Mouse (Mus musculus) liver, postnatal 0 days (tissue): ENCODE measurements around the gene Srgap1. TPM values are rescaled to one million over a fixed set of nuclear protein-coding genes. Genes with fewer than 3 reads are reported as not detected.
A peak's percentile ranks its signal among the peaks of the same experiment; 100 is the strongest.

Source experiments
- ATAC-seq: fragments of 200-750 bp; cut with Nextera tagmentation; 2 replicates; pipeline ENCODE4 v1.8.0; 2017; ENCODE audit warnings: mild to moderate bottlenecking, moderate library complexity
- DNase-seq: peaks from one replicate; pipeline ENCODE4 v3.0.0-alpha.2; 2016
- H3K27ac ChIP-seq: fragments of 300-500 bp; sonication (generic); 2 replicates; pipeline ENCODE4 v1.5.1; 2014; ENCODE audit warnings: antibody characterized with exemption, moderate library complexity, mild to moderate bottlenecking, low read depth
- H3K27me3 ChIP-seq: fragments of 300-500 bp; sonication (generic); 2 replicates; pipeline ENCODE4 v1.6.1; 2014; ENCODE audit warnings: low read length, control low read depth, mixed read lengths; ENCODE audit not compliant: insufficient read depth
- H3K36me3 ChIP-seq: fragments of 300-500 bp; sonication (generic); replicated peaks from 2 replicates; pipeline ENCODE4 v1.6.1; 2014; ENCODE audit warnings: mild to moderate bottlenecking, control low read depth, low read length, moderate library complexity, mixed read lengths; ENCODE audit not compliant: insufficient read depth
- H3K4me1 ChIP-seq: fragments of 300-500 bp; sonication (generic); 2 replicates; pipeline ENCODE4 v1.6.1; 2014; ENCODE audit warnings: antibody characterized with exemption, mild to moderate bottlenecking, control low read depth; ENCODE audit not compliant: insufficient read depth
- H3K4me2 ChIP-seq: fragments of 300-500 bp; sonication (generic); 2 replicates; pipeline ENCODE4 v1.6.1; 2014; ENCODE audit warnings: low read depth, mild to moderate bottlenecking, low read length, moderate library complexity, mixed read lengths
- H3K4me3 ChIP-seq: fragments of 300-500 bp; sonication (generic); 2 replicates; pipeline ENCODE4 v1.5.1; 2014; ENCODE audit warnings: low read depth, low read length
- H3K9ac ChIP-seq: fragments of 300-500 bp; sonication (generic); replicated peaks from 2 replicates; pipeline ENCODE4 v1.6.1; 2014; ENCODE audit warnings: mild to moderate bottlenecking, moderate library complexity
- H3K9me3 ChIP-seq: fragments of 300-500 bp; sonication (generic); 2 replicates; pipeline ENCODE4 v1.6.1; 2016; ENCODE audit warnings: mild to moderate bottlenecking, control low read depth, low read length, mixed read lengths
- CTCF ChIP-seq: sonication (generic); IDR thresholded peaks from 2 replicates; pipeline ENCODE4 v1.5.1; 2016; ENCODE audit warnings: antibody characterized with exemption, low read depth
- EP300 ChIP-seq: IDR thresholded peaks from 2 replicates; pipeline ENCODE4 v1.6.1; 2016; ENCODE audit warnings: antibody characterized with exemption, low read depth, mild to moderate bottlenecking
- WGBS: fragments of 180-500 bp; shearing (Covaris S2); extraction: QIAGEN DNeasy Blood & Tissue Kit; methylation state at CpG from one replicate; pipeline ENCODE4 v1.1.7; 2014; ENCODE audit not compliant: insufficient replicate concordance; 5-methylcytosine and 5-hydroxymethylcytosine counted together
- polyA plus RNA-seq: library from polyadenylated mRNA; unstranded; fragments of >200 nt; fragmentation: Nextera tagmentation; extraction: Ambion mirVana; gene quantifications from 2 replicates; pipeline ENCODE4 v1.2.1, GENCODE M21; 2015

The Srgap1 gene
- polyA plus RNA-seq, 1 experiment from 2014 or later: 0.90 TPM

DNA sequence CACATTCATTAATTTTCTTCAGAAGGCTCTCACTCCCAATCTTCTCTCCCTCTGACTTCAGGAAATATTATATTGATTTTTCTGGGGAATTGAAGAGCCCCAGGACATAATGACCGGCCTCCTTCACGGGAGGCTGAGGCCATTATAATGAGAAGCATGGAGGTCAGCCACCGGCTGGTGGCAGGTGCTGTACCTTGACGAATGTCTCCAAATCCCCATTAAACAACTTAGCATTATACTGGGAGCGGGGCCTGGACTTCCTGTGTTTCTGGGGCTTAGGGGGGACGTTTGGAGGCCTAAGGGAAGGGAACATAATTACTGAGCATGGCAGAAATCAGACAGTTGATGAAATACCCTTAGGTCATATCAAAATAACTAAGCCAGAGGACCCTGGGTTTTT is 218.1 kb downstream of the Srgap1 start:
- 66% methylated on average over 6 of the region's 6 CpGs for WGBS
- Histone ChIP-seq H3K9ac (no peak overlapping the region), H3K27me3 (no peaks in the 10 kb centered on the region), H3K4me2 (no peak overlapping the region), H3K27ac (no peak overlapping the region), H3K36me3 (no peaks in the 10 kb centered on the region), H3K9me3 (no peaks in the 10 kb centered on the region), H3K4me1 (no peaks in the 10 kb centered on the region), H3K4me3 (no peak overlapping the region)
- ATAC-seq (no peak), DNase-seq (no peak)
- TF ChIP-seq EP300: no peak
- TF ChIP-seq CTCF: no peak

DNA sequence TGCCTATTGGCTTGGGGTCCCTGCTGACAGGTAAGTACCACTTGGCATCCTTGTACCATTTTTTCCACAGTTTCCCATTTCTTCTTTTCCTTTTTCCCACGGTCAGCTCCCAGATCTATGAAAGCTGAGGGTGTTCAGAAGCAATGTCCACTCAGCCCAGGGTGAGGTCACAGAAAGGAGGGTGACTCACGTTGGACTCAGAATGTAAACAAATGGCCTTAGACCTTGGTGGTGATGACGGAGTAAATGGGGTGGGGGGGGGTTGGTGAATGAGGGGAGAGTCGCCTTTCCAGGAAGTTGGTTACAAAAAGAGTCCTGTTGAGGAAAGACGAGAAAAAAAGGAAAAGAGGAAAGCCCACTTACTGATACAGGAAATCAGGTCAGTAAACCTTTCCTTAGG is 224.4 kb downstream of the Srgap1 start:
- Histone ChIP-seq H3K9me3 (no peaks in the 10 kb centered on the region), H3K27ac (no peak overlapping the region), H3K4me1 (no peaks in the 10 kb centered on the region), H3K27me3 (no peaks in the 10 kb centered on the region), H3K36me3 (no peaks in the 10 kb centered on the region), H3K9ac (no peak overlapping the region), H3K4me3 (no peak overlapping the region), H3K4me2 (no peak overlapping the region)
- no peak for DNase-seq
- TF ChIP-seq CTCF (no peak), EP300 (no peak)
- 49% methylated on average over 5 of the region's 5 CpGs for WGBS
- ATAC-seq: no peak

DNA sequence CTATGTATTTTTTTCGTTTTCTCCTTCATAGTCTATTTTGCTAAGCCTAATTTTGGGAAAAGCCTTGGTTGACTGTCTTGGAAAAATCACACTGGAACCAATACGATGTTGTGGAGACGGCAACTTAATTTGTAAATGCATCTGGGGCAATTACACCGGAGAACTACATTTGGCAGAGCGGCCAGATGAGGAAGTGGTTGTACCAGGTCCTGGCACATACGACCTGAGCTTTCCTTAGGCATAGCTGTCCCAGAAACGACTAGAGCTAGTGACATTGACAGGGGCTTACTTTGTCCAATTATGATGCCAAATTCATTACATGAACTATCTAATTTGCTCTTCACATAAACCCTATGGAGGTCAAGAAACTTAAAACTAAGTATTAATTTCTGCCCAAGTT is 226.3 kb downstream of the Srgap1 start:
- Histone ChIP-seq H3K27ac (no peak overlapping the region), H3K27me3 (no peaks in the 10 kb centered on the region), H3K36me3 (no peaks in the 10 kb centered on the region), H3K9me3 (no peaks in the 10 kb centered on the region), H3K9ac (no peak overlapping the region), H3K4me2 (no peak overlapping the region), H3K4me3 (no peak overlapping the region), H3K4me1 (no peaks in the 10 kb centered on the region)
- TF ChIP-seq EP300: no peak
- no peak for TF ChIP-seq CTCF
- no peak for DNase-seq
- 75% methylated on average over 7 of the region's 7 CpGs for WGBS
- no peak for ATAC-seq

DNA sequence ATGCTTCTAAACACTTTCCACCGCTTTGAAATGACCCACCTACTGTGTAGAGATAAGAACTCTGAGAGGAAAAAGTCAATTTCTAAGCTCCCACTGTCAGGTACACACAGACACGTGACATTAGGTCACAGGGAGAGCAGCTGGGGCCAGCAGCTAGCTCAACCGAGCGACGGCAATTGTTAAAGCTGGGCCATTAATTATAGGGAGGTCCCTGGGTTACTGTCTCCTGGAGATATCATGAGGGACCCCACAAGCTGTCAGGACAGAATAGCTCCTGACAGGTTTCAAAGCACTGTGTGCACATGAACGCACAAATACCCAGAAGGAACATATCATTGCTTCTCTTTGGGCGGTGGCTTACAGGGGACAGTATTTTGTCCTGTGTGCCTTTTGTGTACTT is 229.1 kb downstream of the Srgap1 start:
- ATAC-seq (no peak), DNase-seq (no peak)
- no peaks in the 10 kb centered on the region for H3K9me3 ChIP-seq
- no peaks in the 10 kb centered on the region for H3K27me3 ChIP-seq
- no peaks in the 10 kb centered on the region for H3K36me3 ChIP-seq
- H3K4me3 ChIP-seq: no peak overlapping the region
- H3K27ac ChIP-seq: no peak overlapping the region
- no peak overlapping the region for H3K4me2 ChIP-seq
- no peaks in the 10 kb centered on the region for H3K4me1 ChIP-seq
- 72% methylated on average over 7 of the region's 7 CpGs for WGBS
- TF ChIP-seq EP300 (no peak), CTCF (no peak)
- no peak overlapping the region for H3K9ac ChIP-seq

DNA sequence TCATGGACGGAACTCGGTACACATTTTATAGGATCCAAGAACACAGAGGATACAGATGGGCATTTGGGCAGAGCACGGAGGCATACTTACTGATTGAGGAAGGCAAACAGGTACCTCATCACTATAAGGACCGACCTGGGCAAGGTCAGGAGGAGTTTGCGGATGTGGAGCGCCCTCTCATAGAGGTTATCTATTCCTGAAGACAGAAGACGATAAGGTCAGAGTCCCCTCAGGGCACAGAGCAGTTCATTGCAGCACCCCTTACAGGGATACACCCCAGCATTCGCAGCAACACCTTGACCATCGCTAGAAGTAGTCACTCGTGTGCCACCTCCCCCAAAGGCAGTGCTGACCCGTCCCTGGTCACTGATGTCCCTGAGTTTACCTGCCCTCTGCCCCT is 239.3 kb downstream of the Srgap1 start:
- Histone ChIP-seq H3K27ac (no peak overlapping the region), H3K4me1 (no peaks in the 10 kb centered on the region), H3K27me3 (no peaks in the 10 kb centered on the region), H3K4me2 (no peak overlapping the region), H3K9me3 (no peaks in the 10 kb centered on the region), H3K36me3 (no peaks in the 10 kb centered on the region), H3K9ac (no peak overlapping the region), H3K4me3 (no peak overlapping the region)
- ATAC-seq: no peak
- DNase-seq: no peak
- no peak for TF ChIP-seq CTCF
- no peak for TF ChIP-seq EP300
- 82% methylated on average over 11 of the region's 11 CpGs for WGBS

DNA sequence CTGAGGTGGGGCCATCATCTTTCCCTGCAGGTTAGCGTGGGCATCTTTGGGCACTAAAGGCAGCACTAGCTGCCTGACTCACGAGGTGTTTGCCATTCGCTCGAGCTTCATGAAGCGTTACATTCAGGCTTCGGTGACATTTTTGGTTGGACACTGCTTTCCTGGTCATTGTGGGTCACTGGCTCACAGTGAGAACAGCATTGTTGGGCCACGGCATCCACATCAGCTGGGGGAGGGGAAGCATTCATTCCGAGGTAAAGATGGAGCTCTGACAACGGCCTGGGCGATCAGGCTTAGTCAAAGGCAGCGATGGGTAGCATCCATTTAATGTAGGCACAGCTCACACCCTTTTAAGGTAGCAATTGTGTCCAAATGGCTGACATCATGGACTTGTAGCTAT is 240.3 kb downstream of the Srgap1 start:
- H3K9me3 ChIP-seq: no peaks in the 10 kb centered on the region
- H3K9ac ChIP-seq: no peak overlapping the region
- ATAC-seq (no peak), DNase-seq (no peak)
- H3K4me1 ChIP-seq: no peaks in the 10 kb centered on the region
- no peak overlapping the region for H3K4me2 ChIP-seq
- TF ChIP-seq EP300 (no peak), CTCF (no peak)
- WGBS: 83% methylated on average over 11 of the region's 11 CpGs
- no peaks in the 10 kb centered on the region for H3K36me3 ChIP-seq
- no peak overlapping the region for H3K27ac ChIP-seq
- H3K4me3 ChIP-seq: no peak overlapping the region
- H3K27me3 ChIP-seq: no peaks in the 10 kb centered on the region

DNA sequence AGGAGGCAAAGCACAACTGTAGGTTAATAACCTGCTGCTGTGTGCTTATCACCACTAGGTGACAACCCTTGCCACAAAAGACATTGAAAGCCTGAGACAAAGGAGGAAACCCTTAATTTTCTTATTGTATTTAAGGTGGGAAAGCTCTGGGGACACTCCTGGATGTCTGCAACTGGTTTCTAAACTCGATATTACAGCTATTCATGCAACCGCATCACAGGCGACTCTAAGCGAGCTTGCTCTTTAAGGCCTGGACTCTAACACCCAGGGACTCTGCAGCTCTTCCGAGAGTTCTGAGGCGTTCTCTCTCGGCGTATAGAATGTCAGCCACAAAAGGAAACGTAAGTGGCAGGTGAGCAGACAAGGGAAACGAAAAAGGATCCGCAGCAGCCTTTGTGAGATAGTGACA is 241.2 kb downstream of the Srgap1 start:
- no peaks in the 10 kb centered on the region for H3K9me3 ChIP-seq
- H3K4me3 ChIP-seq: no peak overlapping the region
- no peak for DNase-seq
- TF ChIP-seq EP300 (no peak), CTCF (0 out of 2 replicates have a peak, but pooled peaks have one; percentile 5)
- no peak for ATAC-seq
- H3K36me3 ChIP-seq: no peaks in the 10 kb centered on the region
- 65% methylated on average over 11 of the region's 11 CpGs for WGBS
- H3K9ac ChIP-seq: no peak overlapping the region
- no peaks in the 10 kb centered on the region for H3K27me3 ChIP-seq
- no peak overlapping the region for H3K4me2 ChIP-seq
- H3K4me1 ChIP-seq: no peaks in the 10 kb centered on the region
- H3K27ac ChIP-seq: no peak overlapping the region
